Mouse (Mus musculus): ENCODE results near the gene Zpbp. TPM values are rescaled to one million over a fixed set of nuclear protein-coding genes. Genes with fewer than 3 reads are reported as not detected.
A peak's percentile ranks its signal among the peaks of the same experiment; 100 is the strongest.

Gene Zpbp
- total RNA-seq (2021): 1 to 10 TPM; 1.1 to 1.6 TPM

GRCm38 (mm10) chr11:11461635-11462560 lies at the start of gene Zpbp, which contains the start of gene Spata48:
TSS of gene Zpbp (minus strand) at chr11:11462408.
TSS of gene Spata48 (plus strand) at chr11:11462094.
- DNase-seq (ENCODE audit: extremely low spot score in 1 of 2, low spot score in 2 of 2): peak; percentile 85 to 93
- intact Hi-C loops (cut with DNase I): loop anchor here (5.0 kb wide), 1 partner anchor 325 kb away; no protein-coding TSS in a partner anchor

- DNase-seq (ENCODE audit: extremely low spot score in 1 of 2, low spot score in 2 of 2): no peak
- intact Hi-C loops (cut with DNase I): no loop called here
These were observed 47.2 kb upstream of the Zpbp start for GRCm38 (mm10) chr11:11509413-11509812.

- no peak for DNase-seq (ENCODE audit: extremely low spot score in 1 of 2, low spot score in 2 of 2)
- intact Hi-C loops (cut with DNase I): no loop called here
These were observed 44.0 kb upstream of the Zpbp start for GRCm38 (mm10) chr11:11506187-11506586.

- intact Hi-C loops (cut with DNase I): loop anchor here (2.0 kb wide), 1 partner anchor 289 kb away; no protein-coding TSS in a partner anchor
- DNase-seq (ENCODE audit: extremely low spot score in 1 of 2, low spot score in 2 of 2): peak in 1 of 2 experiments; percentile 3
These were observed 37.7 kb upstream of the Zpbp start for GRCm38 (mm10) chr11:11499944-11500343.

- intact Hi-C loops (cut with DNase I): no loop called here
- DNase-seq (ENCODE audit: extremely low spot score in 1 of 2, low spot score in 2 of 2): no peak
These were observed 33.5 kb upstream of the Zpbp start for GRCm38 (mm10) chr11:11495697-11496096.

GRCm38 (mm10) chr11:11492044-11492443 lies 29.8 kb upstream of the Zpbp start:
- DNase-seq (ENCODE audit: extremely low spot score in 1 of 2, low spot score in 2 of 2): no peak
- intact Hi-C loops (cut with DNase I): no loop called here

GRCm38 (mm10) chr11:11484378-11484777 lies 22.2 kb upstream of the Zpbp start:
- no peak for DNase-seq (ENCODE audit: extremely low spot score in 1 of 2, low spot score in 2 of 2)
- intact Hi-C loops (cut with DNase I): no loop called here

GRCm38 (mm10) chr11:11468924-11469323 lies 6.7 kb upstream of the Zpbp start:
- no peak for DNase-seq (ENCODE audit: extremely low spot score in 1 of 2, low spot score in 2 of 2)
- intact Hi-C loops (cut with DNase I): no loop called here

- intact Hi-C loops (cut with DNase I): loop anchor here (5.0 kb wide), 1 partner anchor 325 kb away; no protein-coding TSS in a partner anchor
These were observed 318 bp upstream of the Zpbp start for GRCm38 (mm10) chr11:11462561-11462890.

GRCm38 (mm10) chr11:11455037-11455436 lies 7.2 kb downstream of the Zpbp start:
- intact Hi-C loops (cut with DNase I): no loop called here

More at GRCm38 (mm10) chr11:11462561-11462890, 318 bp upstream of the Zpbp start:
- DNase-seq (ENCODE audit: extremely low spot score in 1 of 2, low spot score in 2 of 2): no peak

GRCm38 (mm10) chr11:11417356-11417755 lies 44.9 kb downstream of the Zpbp start:
- no peak for DNase-seq (ENCODE audit: extremely low spot score in 1 of 2, low spot score in 2 of 2)
- intact Hi-C loops (cut with DNase I): no loop called here

More at GRCm38 (mm10) chr11:11455037-11455436, 7.2 kb downstream of the Zpbp start:
- no peak for DNase-seq (ENCODE audit: extremely low spot score in 1 of 2, low spot score in 2 of 2)

GRCm38 (mm10) chr11:11414188-11414587 lies 48.0 kb downstream of the Zpbp start:
- intact Hi-C loops (cut with DNase I): no loop called here
- DNase-seq (ENCODE audit: extremely low spot score in 1 of 2, low spot score in 2 of 2): no peak

- intact Hi-C loops (cut with DNase I): no loop called here
- no peak for DNase-seq (ENCODE audit: extremely low spot score in 1 of 2, low spot score in 2 of 2)
These were observed 67.5 kb downstream of the Zpbp start for GRCm38 (mm10) chr11:11394686-11395085.

- intact Hi-C loops (cut with DNase I): no loop called here
These were observed 69.0 kb downstream of the Zpbp start for GRCm38 (mm10) chr11:11393164-11393563.

GRCm38 (mm10) chr11:11371305-11371704 lies 90.9 kb downstream of the Zpbp start:
- DNase-seq (ENCODE audit: extremely low spot score in 1 of 2, low spot score in 2 of 2): no peak
- intact Hi-C loops (cut with DNase I): no loop called here

More at GRCm38 (mm10) chr11:11393164-11393563, 69.0 kb downstream of the Zpbp start:
- no peak for DNase-seq (ENCODE audit: extremely low spot score in 1 of 2, low spot score in 2 of 2)

- no peak for DNase-seq (ENCODE audit: extremely low spot score in 1 of 2, low spot score in 2 of 2)
- intact Hi-C loops (cut with DNase I): no loop called here
These were observed 178.7 kb downstream of the Zpbp start for GRCm38 (mm10) chr11:11283512-11283911.

GRCm38 (mm10) chr11:11280128-11280527 lies 182.1 kb downstream of the Zpbp start:
- intact Hi-C loops (cut with DNase I): no loop called here
- no peak for DNase-seq (ENCODE audit: extremely low spot score in 1 of 2, low spot score in 2 of 2)

GRCm38 (mm10) chr11:11257348-11257747 lies 204.9 kb downstream of the Zpbp start:
- intact Hi-C loops (cut with DNase I): no loop called here
- DNase-seq (ENCODE audit: extremely low spot score in 1 of 2, low spot score in 2 of 2): no peak

GRCm38 (mm10) chr11:11242694-11243377 lies 219.4 kb downstream of the Zpbp start:
- intact Hi-C loops (cut with DNase I): no loop called here
- DNase-seq (ENCODE audit: extremely low spot score in 1 of 2, low spot score in 2 of 2): no peak

GRCm38 (mm10) chr11:11239346-11239745 lies 222.9 kb downstream of the Zpbp start:
- intact Hi-C loops (cut with DNase I): no loop called here
- no peak for DNase-seq (ENCODE audit: extremely low spot score in 1 of 2, low spot score in 2 of 2)
